Mouse (Mus musculus): ENCODE measurements around the gene Dab1.

- TF ChIP-seq CTCF (IDR thresholded peaks at IDR 0.05; ENCODE audit: control insufficient read depth, insufficient read depth, insufficient read length) (no peak), USF1 (IDR thresholded peaks at IDR 0.05; ENCODE audit: low read depth) (no peak), MYOG (IDR thresholded peaks at IDR 0.05; ENCODE audit: control insufficient read depth, extremely low read depth, insufficient read length) (no peak), MAX (IDR thresholded peaks at IDR 0.05) (no peak), FOSL1 (IDR thresholded peaks at IDR 0.05; ENCODE audit: insufficient read depth, low read length, poor library complexity, severe bottlenecking) (no peak), MYOD1 (IDR thresholded peaks at IDR 0.05; ENCODE audit: control insufficient read depth, insufficient read length, low read depth) (no peak), CEBPB (IDR thresholded peaks at IDR 0.05; ENCODE audit: low read depth) (no peak)
Measured at GRCm38 (mm10) chr4:104465594-104465993, 846.4 kb downstream of the Dab1 start.
